Mouse (Mus musculus) erythroblast, adult 5-6 weeks (primary cell): Measurements from ENCODE around the gene Wscd2. TPM values are rescaled to one million over a fixed set of nuclear protein-coding genes. Genes with fewer than 3 reads are reported as not detected.

Source experiments
- ATAC-seq: replicated peaks from 2 replicates; pipeline ENCODE4 v1.8.0; 2016; ENCODE audit warnings: moderate number of reproducible peaks, mild to moderate bottlenecking, moderate TSS enrichment, inconsistent platforms; ENCODE audit not compliant: poor library complexity, low FRiP score, severe bottlenecking
- total RNA-seq, 2 experiments: library from RNA; stranded (forward) in 1 of 2; stranded (reverse) in 1 of 2; fragments of 150-400 nt in 1 of 2; fragments of 200-764, 138-1000 nt in 1 of 2; gene quantifications; 2 replicates each; pipeline versions ENCODE4 v1.2.3 to v1.2.4; 2015 to 2017; ENCODE audit warnings: low replicate concordance in 2 of 2

The Wscd2 gene
- total RNA-seq, 2 experiments from 2014 or later = 0.26 TPM; not detected in 1

DNA sequence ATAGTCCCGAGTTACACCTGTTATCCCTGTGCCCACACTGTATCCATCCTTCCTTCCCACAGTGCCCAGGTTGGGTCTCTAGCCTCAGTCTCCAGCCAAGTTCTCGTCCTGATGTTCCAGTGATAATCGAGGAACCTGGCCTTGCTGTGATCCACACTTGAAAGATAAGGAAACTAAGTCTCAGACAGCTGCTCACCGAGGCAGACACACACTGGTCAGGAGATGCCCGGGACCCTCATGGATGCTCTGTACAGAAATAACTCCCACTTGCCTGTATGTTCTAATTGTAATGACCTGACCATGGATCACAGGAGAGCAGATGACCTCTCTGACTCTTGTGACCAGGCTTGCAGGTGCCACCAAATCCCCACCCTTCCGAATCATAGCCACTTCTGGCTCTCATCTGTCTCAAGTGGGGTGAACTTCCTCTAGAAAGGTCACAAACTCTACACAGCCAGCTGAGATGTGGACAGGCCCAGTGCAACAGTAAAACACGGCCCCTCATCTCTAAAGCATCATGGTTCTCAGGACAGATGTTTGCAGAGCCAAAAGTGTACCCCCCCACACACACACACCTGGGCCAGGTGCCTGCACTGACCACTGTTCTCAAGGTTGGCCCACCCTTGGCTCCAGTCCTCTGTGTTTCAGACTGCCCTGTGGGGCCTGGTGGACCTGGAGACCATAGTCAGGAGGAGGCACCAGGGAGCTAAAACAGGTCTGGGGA is 144.9 kb downstream of the Wscd2 start:
- ATAC-seq = no peak

DNA sequence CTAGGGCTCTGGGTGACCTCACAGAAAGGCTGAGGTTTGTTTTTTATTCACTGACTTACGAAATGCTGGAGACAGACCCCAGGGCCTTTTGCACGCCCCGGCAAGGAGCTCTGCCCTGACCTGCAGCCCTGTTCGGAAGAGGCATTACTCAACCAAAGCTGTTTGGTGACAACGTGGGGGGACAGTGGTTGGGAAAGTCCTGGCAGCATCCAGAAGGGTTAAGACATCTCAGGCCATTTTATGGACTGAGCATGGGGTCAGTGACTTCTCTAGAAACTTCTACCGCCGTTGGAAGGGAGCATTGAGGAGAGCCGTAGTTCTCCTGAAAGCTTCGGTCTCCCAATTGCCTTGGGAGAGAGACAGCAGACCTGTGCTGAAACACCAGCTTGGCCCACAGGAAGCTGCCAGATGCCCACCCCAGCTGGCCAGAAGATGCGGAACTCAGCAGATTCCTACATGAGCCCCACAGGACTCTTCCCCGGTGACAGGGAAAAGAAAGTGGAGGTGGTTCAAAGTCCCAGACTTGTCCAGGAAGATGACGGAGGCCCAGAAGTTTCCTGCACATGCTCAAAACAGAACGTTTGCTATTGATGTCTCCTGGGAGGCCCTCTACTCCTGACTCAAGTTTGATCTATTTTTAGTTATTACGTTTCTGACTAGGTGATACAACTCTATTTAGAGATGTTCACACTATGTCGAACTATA is 145.9 kb downstream of the Wscd2 start:
- ATAC-seq = no peak

DNA sequence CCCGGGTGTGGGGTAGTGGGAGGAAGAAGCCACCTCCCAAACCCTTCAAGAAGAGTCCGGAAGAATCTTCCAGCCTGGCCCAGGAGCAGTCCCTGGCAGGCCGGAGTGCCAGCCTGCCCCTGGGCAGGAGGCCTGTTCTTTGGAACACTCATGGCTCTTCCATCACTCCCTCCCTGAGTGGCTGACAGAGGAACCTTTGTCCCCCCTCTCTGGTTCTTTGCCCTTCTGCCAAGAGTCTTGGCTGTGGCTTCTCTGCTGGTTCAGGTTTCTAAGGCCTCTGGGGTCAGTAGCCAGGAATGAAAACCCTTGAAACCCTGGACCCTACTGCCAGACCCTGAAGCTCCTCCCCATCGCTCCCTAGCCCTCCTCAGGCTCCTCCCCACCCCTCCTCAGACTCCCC is 147.5 kb downstream of the Wscd2 start:
- ATAC-seq = no peak

DNA sequence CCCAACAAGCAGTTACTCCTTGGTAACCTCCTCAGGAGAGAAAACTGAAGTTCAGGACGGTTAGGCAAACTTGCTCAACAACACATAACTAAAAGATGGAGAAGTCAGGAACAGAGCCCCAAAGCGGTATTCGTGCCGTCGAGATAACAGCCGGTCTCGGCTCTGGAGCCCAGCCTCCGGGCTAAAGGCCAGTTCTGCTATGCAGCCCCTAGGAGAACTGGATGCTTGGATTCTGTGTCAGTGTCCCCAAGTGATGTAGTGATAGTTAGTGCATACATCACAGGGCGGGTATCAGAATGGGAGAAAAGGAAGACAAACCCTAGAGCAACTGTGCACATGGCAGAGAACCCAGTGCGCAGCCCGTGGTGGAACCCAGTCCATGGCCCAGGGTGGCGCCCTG is 147.9 kb downstream of the Wscd2 start:
- ATAC-seq = no peak

GRCm38 (mm10) chr5:113639126-113639525 is 149.0 kb downstream of the Wscd2 start:
- ATAC-seq = no peak

Other genes with a start within 250 kb of the Wscd2 start
- gene Sgsm1, start 179.5 kb upstream of the Wscd2 start, total RNA-seq (2015; ENCODE audit: low replicate concordance) = not detected in 2 replicates
- gene Sgsm1, start 179.5 kb upstream of the Wscd2 start, total RNA-seq (2017; ENCODE audit: low replicate concordance) = not detected in 2 replicates
- not detected in 2 replicates for gene Aym1, start 133.0 kb upstream of the Wscd2 start, total RNA-seq (2015; ENCODE audit: low replicate concordance)
- gene Aym1, start 133.0 kb upstream of the Wscd2 start, total RNA-seq (2017; ENCODE audit: low replicate concordance) = not detected in 2 replicates
- 1.5 TPM in 2 replicates for gene Cmklr1, start 160.1 kb downstream of the Wscd2 start, total RNA-seq (2015; ENCODE audit: low replicate concordance)
- gene Cmklr1, start 160.1 kb downstream of the Wscd2 start, total RNA-seq (2017; ENCODE audit: low replicate concordance) = 0.51 and 0.70 TPM in 2 replicates
- not detected in 2 replicates for gene 1700069L16Rik, start 234.4 kb downstream of the Wscd2 start, total RNA-seq (2015; ENCODE audit: low replicate concordance)
- gene 1700069L16Rik, start 234.4 kb downstream of the Wscd2 start, total RNA-seq (2017; ENCODE audit: low replicate concordance) = not detected in 2 replicates
- gene Ficd, start 245.5 kb downstream of the Wscd2 start, total RNA-seq (2015; ENCODE audit: low replicate concordance) = 1.3 TPM in 1 of 2 replicates, not detected in the other
- gene Ficd, start 245.5 kb downstream of the Wscd2 start, total RNA-seq (2017; ENCODE audit: low replicate concordance) = 0.56 and 0.94 TPM in 2 replicates